Mouse (Mus musculus) CD4-positive, CD25-positive, alpha-beta regulatory T cell, adult 2 months (primary cell): ENCODE results near the gene Gstk1.
A peak's percentile ranks its signal among the peaks of the same experiment; 100 is the strongest.

Experiments used
- DNase-seq: peaks from one replicate; pipeline ENCODE4 v3.0.0-alpha.2; 2012; ENCODE audit warnings: low read depth, low spot score

The Gstk1 gene

GRCm38 (mm10) chr6:42265391-42266330 lies 19.9 kb downstream of the Gstk1 start:
- DNase-seq: peak; percentile 57

GRCm38 (mm10) chr6:42270817-42271216 lies 25.1 kb downstream of the Gstk1 start:
- no peak for DNase-seq

- DNase-seq: no peak
Observed at GRCm38 (mm10) chr6:42276151-42276550, 30.4 kb downstream of the Gstk1 start.

- no peak for DNase-seq
Observed at GRCm38 (mm10) chr6:42282865-42283528, 37.3 kb downstream of the Gstk1 start.

- DNase-seq: no peak
Observed at GRCm38 (mm10) chr6:42286448-42286847, 40.7 kb downstream of the Gstk1 start, which contains the start of gene Clcn1. Gene Clcn1 (plus strand): TSS chr6:42286685.

- no peak for DNase-seq
Observed at GRCm38 (mm10) chr6:42287562-42287961, 41.8 kb downstream of the Gstk1 start.

GRCm38 (mm10) chr6:42293327-42293726 lies 47.6 kb downstream of the Gstk1 start:
- no peak for DNase-seq

GRCm38 (mm10) chr6:42295549-42296094 lies 49.9 kb downstream of the Gstk1 start:
- DNase-seq: no peak

- no peak for DNase-seq
Observed at GRCm38 (mm10) chr6:42299362-42299761, 53.6 kb downstream of the Gstk1 start.
